Mouse (Mus musculus) brain, adult 2 months (tissue): Measurements from ENCODE around the gene Mex3a.
A peak's percentile ranks its signal among the peaks of the same experiment; 100 is the strongest.

ENCODE experiments used
- DNase-seq: peaks from one replicate; pipeline ENCODE4 v3.0.0; 2011; ENCODE audit warnings: low read depth, low spot score

Mex3a gene

DNA sequence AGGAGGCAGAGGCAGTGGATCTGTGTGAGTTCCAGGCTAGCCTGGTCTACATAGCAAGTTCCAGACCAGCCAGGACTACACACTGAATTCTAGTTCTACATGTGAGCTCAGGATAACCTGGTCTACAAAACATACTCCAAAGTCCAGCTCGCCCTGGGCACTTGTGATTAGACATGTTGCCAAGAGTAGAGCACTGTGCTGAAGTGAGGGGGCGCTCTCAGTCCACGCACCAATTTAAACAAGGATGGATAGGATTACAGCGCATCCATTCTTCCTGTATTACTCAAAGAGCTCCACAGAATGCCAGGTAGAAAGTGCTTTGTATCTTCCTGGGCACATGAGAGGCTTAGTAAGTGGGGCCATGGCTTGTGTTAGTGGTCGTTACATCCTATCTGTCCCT is 12.3 kb downstream of the Mex3a start:
- DNase-seq, result peak; percentile 47

- DNase-seq, result no peak
These were observed 12.9 kb downstream of the Mex3a start for GRCm38 (mm10) chr3:88544955-88545591.

DNA sequence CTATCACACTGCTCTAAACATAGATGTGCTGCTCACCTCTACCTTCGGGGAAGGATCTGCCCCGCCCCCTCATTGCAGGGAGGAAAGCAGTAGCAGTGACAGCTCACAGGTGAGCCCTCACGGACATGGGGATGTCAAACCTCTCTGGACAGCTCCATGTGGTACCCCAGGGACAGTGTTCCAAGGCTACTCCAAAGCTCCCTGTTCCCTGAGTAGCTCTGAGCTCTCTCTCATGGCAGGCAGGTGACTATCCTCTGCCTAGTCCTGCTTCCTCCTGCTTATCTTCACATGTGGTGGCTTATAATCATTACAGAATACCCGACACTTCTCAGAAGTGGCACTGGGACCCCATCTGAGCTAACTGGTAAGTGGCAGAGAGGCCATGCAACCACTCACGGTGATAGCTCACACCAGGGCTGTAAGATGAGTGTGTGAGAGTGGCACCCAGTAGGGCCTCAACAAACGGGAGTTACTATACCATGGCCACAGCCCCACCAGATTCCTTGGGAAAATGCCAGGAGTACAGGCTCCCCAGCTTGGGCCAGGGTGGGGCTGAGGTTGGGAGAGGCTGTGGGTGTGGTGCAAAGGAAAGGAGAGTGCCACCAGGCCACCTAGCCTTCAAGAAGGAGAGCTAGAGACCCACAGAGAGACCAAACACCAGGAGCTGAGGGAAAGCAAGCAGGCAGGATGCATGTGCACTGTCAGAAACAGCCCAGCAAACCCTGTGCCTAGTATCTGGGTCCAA is 14.7 kb downstream of the Mex3a start:
- DNase-seq, result no peak

GRCm38 (mm10) chr3:88548180-88548917 is 16.2 kb downstream of the Mex3a start, which contains the start of gene Rab25:
Gene Rab25 (minus strand): TSS chr3:88548300.
- DNase-seq, result no peak

DNA sequence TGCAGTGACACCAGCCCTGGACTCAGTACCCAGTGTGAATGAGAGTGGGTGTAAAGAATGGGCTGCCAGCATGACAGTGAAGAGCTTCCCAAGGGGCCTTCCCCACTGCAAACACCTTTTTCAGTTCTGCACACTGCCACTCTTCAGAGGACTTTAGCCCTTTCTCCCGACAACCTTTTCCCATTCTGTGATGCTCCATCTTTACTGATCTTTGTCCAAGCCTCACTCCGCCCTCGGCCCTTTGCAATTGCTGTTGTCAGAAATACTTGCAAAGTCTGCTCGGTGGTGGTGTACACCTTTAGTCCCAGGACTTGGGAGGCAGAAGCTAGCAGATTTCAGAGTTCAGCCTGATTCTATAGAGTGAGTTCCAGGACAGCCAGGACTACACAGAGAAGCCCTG is 19.4 kb downstream of the Mex3a start:
- DNase-seq, result no peak

GRCm38 (mm10) chr3:88552082-88552645 is 20.0 kb downstream of the Mex3a start:
- DNase-seq, result no peak

- DNase-seq, result peak; percentile 99
These were observed 20.7 kb downstream of the Mex3a start, which contains the start of gene Lamtor2 for GRCm38 (mm10) chr3:88552676-88553524. Gene Lamtor2 (minus strand): TSS chr3:88553074.

DNA sequence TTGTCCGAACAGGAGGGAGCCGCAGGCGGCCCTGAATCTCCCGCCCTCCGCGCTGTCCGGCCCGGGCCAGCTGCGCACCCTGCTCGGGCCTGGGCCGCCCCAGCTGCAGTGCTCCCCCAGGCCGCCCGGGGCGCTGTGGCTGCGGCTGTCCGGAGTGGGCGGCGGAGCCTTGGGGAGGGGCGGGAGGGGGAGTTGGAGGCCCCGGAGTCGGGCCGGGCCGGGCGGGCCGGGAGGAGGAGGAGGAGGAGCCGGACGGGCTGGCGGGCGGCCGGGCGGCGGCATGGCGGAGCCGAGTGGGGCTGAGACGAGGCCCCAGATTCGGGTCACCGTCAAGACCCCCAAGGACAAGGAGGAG is 21.3 kb downstream of the Mex3a start, which contains the start of gene Ubqln4:
Gene Ubqln4, plus strand, starts transcription at position 234 of the 355 bp plus-strand sequence.
- peak; percentile 94 for DNase-seq

GRCm38 (mm10) chr3:88553880-88554586 is 21.8 kb downstream of the Mex3a start:
- DNase-seq, result peak; percentile 85

DNA sequence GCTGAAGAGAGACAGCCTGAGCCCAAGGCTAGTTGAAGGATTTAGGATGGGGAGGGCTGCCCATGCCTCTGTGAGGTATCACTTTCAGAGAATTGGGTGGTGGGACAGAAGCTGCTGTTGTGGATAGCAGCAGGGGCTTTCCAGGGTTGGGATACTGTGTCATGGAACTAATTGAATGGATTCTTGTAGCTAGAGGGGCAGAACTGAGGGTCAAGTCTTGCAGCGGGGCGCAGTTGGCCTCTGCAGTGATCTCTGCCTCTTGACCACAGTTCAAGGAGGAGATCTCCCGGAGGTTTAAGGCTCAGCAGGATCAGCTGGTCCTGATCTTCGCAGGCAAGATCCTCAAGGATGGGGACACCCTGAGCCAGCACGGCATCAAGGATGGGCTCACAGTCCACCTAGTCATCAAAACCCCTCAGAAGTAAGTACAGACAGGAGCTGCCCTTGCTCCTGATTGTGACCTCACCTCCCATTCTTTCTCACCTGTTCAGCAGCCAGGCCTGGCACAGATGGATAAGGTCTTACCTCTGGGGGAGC is 22.9 kb downstream of the Mex3a start:
- DNase-seq, result no peak

GRCm38 (mm10) chr3:88555731-88556130 is 23.5 kb downstream of the Mex3a start:
- DNase-seq, result no peak

- no peak for DNase-seq
These were observed 24.4 kb downstream of the Mex3a start for GRCm38 (mm10) chr3:88556616-88557015.

- no peak for DNase-seq
These were observed 27.4 kb downstream of the Mex3a start for GRCm38 (mm10) chr3:88559596-88559995.

DNA sequence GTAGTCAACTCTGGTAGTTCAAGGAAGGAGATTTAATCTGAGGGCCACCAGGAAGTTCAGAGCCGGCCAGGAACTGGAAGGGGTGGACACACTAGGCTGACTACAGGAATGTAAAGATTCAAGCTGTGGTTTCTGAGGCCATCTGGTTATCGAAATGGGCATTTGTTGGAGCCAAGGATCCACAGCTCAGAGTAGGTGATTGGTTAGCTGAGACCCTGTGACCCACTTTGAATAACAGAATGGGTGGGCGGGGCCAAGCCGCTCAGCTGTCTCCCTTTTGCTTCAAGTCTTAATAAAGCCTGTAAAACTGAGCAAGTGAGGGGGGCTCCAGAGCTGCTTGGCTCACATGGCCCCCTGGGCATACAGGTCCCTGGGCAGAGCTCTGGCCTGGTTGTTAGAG is 29.8 kb downstream of the Mex3a start:
- DNase-seq, result peak; percentile 29

- DNase-seq, result no peak
These were observed 31.2 kb downstream of the Mex3a start for GRCm38 (mm10) chr3:88563442-88563841.

DNA sequence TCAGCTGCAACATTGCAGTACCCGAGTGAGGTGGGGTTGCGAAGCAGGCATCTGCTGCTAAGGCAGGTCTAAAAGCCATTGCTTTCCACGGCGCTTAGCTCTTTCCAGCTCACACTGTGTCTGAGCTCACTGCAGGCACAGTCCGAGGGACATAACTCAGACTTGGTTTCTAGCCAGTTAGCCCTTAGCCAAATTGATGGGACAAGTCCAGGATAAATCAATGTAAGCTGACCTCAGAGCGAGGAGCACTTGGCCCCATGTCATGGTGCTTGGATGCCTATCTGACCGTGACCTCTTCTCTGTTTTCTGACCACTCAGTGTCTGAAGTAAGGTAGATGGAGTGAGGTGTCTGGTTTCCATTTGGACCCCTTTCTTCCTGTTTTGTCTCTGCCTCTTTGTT is 31.8 kb downstream of the Mex3a start:
- no peak for DNase-seq

DNA sequence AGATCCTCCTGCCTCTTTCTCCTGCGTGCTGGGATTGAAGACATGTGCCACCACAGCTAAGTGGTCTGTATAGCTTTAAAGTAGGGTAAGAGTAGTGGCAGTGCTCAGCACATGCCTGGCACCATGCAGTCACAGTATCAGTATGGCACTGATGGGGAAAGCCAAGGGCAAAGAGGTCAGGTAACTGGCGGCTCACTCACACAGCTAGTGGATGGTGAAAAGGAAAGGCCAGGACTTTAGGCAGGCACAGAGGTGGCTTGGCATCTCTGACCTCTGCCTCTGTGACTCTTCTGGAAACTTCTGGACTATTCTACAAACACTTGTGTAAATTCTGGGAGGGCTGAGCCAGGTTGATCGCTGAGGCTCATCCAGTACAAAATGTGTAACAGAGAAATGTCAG is 33.9 kb downstream of the Mex3a start:
- no peak for DNase-seq

DNA sequence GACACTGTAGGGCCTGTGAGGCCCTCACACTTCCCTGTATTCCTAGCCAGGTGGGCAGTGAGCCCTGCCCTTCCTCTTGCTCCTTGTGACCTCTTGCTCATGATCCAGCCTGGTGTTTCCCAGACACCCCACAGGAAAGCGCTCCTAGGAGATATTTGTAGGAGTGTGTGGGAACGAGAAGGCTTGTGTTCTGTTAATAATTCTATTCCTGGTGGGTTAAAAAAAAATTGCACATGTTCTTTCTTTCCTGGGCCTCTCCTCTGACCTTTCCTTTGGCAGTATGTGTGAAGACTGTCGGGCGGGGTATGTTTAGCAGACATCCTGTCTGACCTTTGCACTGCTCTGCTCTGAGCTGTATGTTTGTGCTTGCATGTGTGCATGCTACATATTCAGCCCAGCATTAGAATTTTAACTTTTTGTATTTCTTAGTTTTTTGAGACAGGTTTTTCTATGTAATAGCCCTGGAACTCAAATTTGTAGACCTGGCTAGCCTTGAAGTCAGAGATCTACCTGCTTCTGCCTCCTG is 34.4 kb downstream of the Mex3a start:
- no peak for DNase-seq

DNA sequence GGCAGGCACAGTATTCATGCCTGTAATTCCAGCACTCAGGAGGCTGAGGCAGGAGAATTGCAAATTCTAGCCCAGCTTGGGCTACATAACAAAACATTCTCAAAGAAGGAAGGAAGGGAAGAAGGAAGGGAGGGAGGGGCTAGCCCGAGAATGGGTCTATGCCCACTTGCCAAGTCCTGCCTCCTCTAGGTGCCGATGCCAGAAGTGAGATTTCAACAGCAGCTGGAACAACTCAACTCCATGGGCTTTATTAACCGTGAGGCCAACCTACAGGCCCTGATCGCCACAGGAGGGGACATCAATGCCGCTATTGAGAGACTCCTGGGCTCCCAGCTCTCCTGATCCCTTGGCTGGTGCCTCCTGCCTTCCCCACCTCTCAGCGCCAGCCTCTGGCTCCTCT is 35.7 kb downstream of the Mex3a start:
- no peak for DNase-seq

DNA sequence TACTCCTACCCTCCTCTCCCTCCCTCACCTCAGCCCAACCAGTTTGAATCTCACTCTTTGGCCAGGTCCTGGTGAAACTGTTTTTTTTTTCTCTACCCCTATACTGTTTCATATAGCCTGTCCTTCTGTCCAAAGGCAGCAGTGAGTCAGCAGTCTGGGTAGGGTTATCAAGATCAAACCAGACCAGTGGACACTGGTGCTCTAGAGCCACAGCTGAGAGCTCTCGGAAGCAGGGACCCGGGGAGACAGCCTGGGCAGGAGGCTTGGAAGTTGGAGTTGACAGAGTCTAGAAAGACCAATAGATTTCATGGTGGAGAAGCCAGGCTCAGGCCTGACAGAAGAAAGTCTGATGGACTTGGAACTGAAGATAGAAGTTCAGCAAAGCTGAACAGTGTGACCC is 36.4 kb downstream of the Mex3a start:
- DNase-seq, result no peak
